Mouse (Mus musculus) gastrocnemius, postnatal 14 days (tissue): ENCODE measurements at regions not wholly inside any gene's neighbourhood (a gene's known extent, or its start where the extent isn't known, plus 50 kb on each side); places are given as distances from the start of the nearest gene placed in this dataset.
"Not testable (repeated sequence)": the region's sequence is repeated elsewhere in the genome, so short reads cannot be mapped to it uniquely, and the experiment has no call there.

Experiments used
- DNase-seq: peaks from one replicate; pipeline ENCODE4 v3.0.0; 2021; ENCODE audit warnings: mixed read lengths
- intact Hi-C: fragments of 180-260 bp; cut with DNase I; formaldehyde crosslinking; loops from one replicate; pipeline ENCODE4 v1.15.1; 2025; ENCODE audit warnings: low total_unique reads

GRCm38 (mm10) chr13:20039590-20039989 lies 50.8 kb upstream of the Elmo1 start:
- intact Hi-C loops: loop anchor here (10.0 kb wide), 1 partner anchor 235 kb away; no protein-coding TSS in a partner anchor
- DNase-seq: no peak

- no peak for DNase-seq
- intact Hi-C loops: loop anchor here (10.0 kb wide), 1 partner anchor 236 kb away; no protein-coding TSS in a partner anchor
Measured at GRCm38 (mm10) chr13:20038463-20038862, 51.9 kb upstream of the Elmo1 start.

GRCm38 (mm10) chr13:20037436-20037835 lies 53.0 kb upstream of the Elmo1 start:
- intact Hi-C loops: loop anchor here (10.0 kb wide), 1 partner anchor 237 kb away; no protein-coding TSS in a partner anchor
- no peak for DNase-seq

- no peak for DNase-seq
- intact Hi-C loops: loop anchor here (10.0 kb wide), 1 partner anchor 241 kb away; no protein-coding TSS in a partner anchor
Measured at GRCm38 (mm10) chr13:20033937-20034735, 56.3 kb upstream of the Elmo1 start.

GRCm38 (mm10) chr13:20031660-20032059 lies 58.7 kb upstream of the Elmo1 start:
- intact Hi-C loops: loop anchor here (10.0 kb wide), 1 partner anchor 243 kb away; no protein-coding TSS in a partner anchor
- no peak for DNase-seq

GRCm38 (mm10) chr13:20031082-20031481 lies 59.3 kb upstream of the Elmo1 start:
- DNase-seq: no peak
- intact Hi-C loops: loop anchor here (10.0 kb wide), 1 partner anchor 244 kb away; no protein-coding TSS in a partner anchor

GRCm38 (mm10) chr13:20026612-20027011 lies 63.8 kb upstream of the Elmo1 start:
- intact Hi-C loops: no loop called here
- no peak for DNase-seq

GRCm38 (mm10) chr13:20016454-20016853 lies 73.9 kb upstream of the Elmo1 start:
- DNase-seq, intact Hi-C loops: not testable (repeated sequence)

- no peak for DNase-seq
- intact Hi-C loops: no loop called here
Measured at GRCm38 (mm10) chr13:20012621-20013020, 77.8 kb upstream of the Elmo1 start.

- DNase-seq: no peak
- intact Hi-C loops: no loop called here
Measured at GRCm38 (mm10) chr13:20009164-20009563, 81.2 kb upstream of the Elmo1 start.

- no peak for DNase-seq
Measured at GRCm38 (mm10) chr13:20007561-20007960, 82.8 kb upstream of the Elmo1 start.

GRCm38 (mm10) chr13:19997606-19998005 lies 92.8 kb upstream of the Elmo1 start:
- intact Hi-C loops: no loop called here
- no peak for DNase-seq

More at GRCm38 (mm10) chr13:20007561-20007960, 82.8 kb upstream of the Elmo1 start:
- intact Hi-C loops: no loop called here

GRCm38 (mm10) chr13:19975621-19976020 lies 114.8 kb upstream of the Elmo1 start:
- DNase-seq: no peak
- intact Hi-C loops: no loop called here

- intact Hi-C loops: no loop called here
- DNase-seq: no peak
Measured at GRCm38 (mm10) chr13:19966566-19966965, 123.8 kb upstream of the Elmo1 start.

GRCm38 (mm10) chr13:19963031-19963430 lies 127.4 kb upstream of the Elmo1 start:
- intact Hi-C loops: no loop called here
- DNase-seq: no peak

- intact Hi-C loops: no loop called here
- DNase-seq: no peak
Measured at GRCm38 (mm10) chr13:19928761-19929160, 104.7 kb upstream of the Gpr141 start.

GRCm38 (mm10) chr13:19927807-19928206 lies 103.8 kb upstream of the Gpr141 start:
- DNase-seq: no peak
- intact Hi-C loops: no loop called here

- intact Hi-C loops: no loop called here
- DNase-seq: no peak
Measured at GRCm38 (mm10) chr13:19921084-19921827, 97.2 kb upstream of the Gpr141 start.

- intact Hi-C loops: no loop called here
- DNase-seq: no peak
Measured at GRCm38 (mm10) chr13:19911860-19912584, 88.0 kb upstream of the Gpr141 start.

GRCm38 (mm10) chr13:19902786-19903185 lies 78.7 kb upstream of the Gpr141 start:
- DNase-seq: no peak
- intact Hi-C loops: no loop called here
